Mouse (Mus musculus) megakaryocyte-erythroid progenitor cell, adult 5-6 weeks (primary cell): Measurements from ENCODE around the gene Rps6kb2. TPM values are rescaled to one million over a fixed set of nuclear protein-coding genes. Genes with fewer than 3 reads are reported as not detected.

Source experiments
- total RNA-seq, 2 experiments: library from RNA; stranded (forward) in 1 of 2; stranded (reverse) in 1 of 2; fragments of 200-1000, 215-1000 nt in 1 of 2; fragments of >200 nt in 1 of 2; fragmentation: Nextera tagmentation in 1 of 2; gene quantifications; 2 replicates each; pipeline ENCODE4 v1.2.3; 2014 to 2017

Rps6kb2 gene
- total RNA-seq, 2 experiments from 2014 or later: 39.7 to 60.9 TPM

Other genes with a start within 250 kb of the Rps6kb2 start
Only the 30 nearest of the 32 such genes appear.
- gene Unc93b1, start 228.2 kb downstream of the Rps6kb2 start, total RNA-seq (2014; fragmentation: Nextera tagmentation): 9.1 and 10.4 TPM in 2 replicates
- 3.9 and 16.4 TPM in 2 replicates for gene Unc93b1, start 228.2 kb downstream of the Rps6kb2 start, total RNA-seq (2017)
- not detected in 2 replicates for gene Aldh3b3, start 204.7 kb downstream of the Rps6kb2 start, total RNA-seq (2014; fragmentation: Nextera tagmentation)
- gene Aldh3b3, start 204.7 kb downstream of the Rps6kb2 start, total RNA-seq (2017): not detected in 2 replicates
- 0.50 TPM in 1 of 2 replicates, not detected in the other for gene Aldh3b2, start 191.0 kb downstream of the Rps6kb2 start, total RNA-seq (2014; fragmentation: Nextera tagmentation)
- 0.99 TPM in 1 of 2 replicates, not detected in the other for gene Aldh3b2, start 191.0 kb downstream of the Rps6kb2 start, total RNA-seq (2017)
- gene Acy3, start 176.8 kb downstream of the Rps6kb2 start, total RNA-seq (2014; fragmentation: Nextera tagmentation): 5.6 and 8.0 TPM in 2 replicates
- 2.3 and 2.5 TPM in 2 replicates for gene Acy3, start 176.8 kb downstream of the Rps6kb2 start, total RNA-seq (2017)
- gene Tbx10, start 170.6 kb downstream of the Rps6kb2 start, total RNA-seq (2014; fragmentation: Nextera tagmentation): not detected in 2 replicates
- not detected in 2 replicates for gene Tbx10, start 170.6 kb downstream of the Rps6kb2 start, total RNA-seq (2017)
- gene Nudt8, start 162.8 kb downstream of the Rps6kb2 start, total RNA-seq (2014; fragmentation: Nextera tagmentation): 21.5 and 29.8 TPM in 2 replicates
- gene Nudt8, start 162.8 kb downstream of the Rps6kb2 start, total RNA-seq (2017): 19.5 and 21.1 TPM in 2 replicates
- 1.9 and 5.4 TPM in 2 replicates for gene Gm49405, start 162.7 kb downstream of the Rps6kb2 start, total RNA-seq (2014; fragmentation: Nextera tagmentation)
- 1.5 and 2.0 TPM in 2 replicates for gene Gm49405, start 162.7 kb downstream of the Rps6kb2 start, total RNA-seq (2017)
- 2.1 and 7.4 TPM in 2 replicates for gene Doc2g, start 160.0 kb downstream of the Rps6kb2 start, total RNA-seq (2014; fragmentation: Nextera tagmentation)
- 3.8 and 4.0 TPM in 2 replicates for gene Doc2g, start 160.0 kb downstream of the Rps6kb2 start, total RNA-seq (2017)
- gene Ndufv1, start 150.5 kb downstream of the Rps6kb2 start, total RNA-seq (2014; fragmentation: Nextera tagmentation): 210 and 232 TPM in 2 replicates
- gene Ndufv1, start 150.5 kb downstream of the Rps6kb2 start, total RNA-seq (2017): 285 and 306 TPM in 2 replicates
- 623 and 805 TPM in 2 replicates for gene Gstp1, start 125.4 kb downstream of the Rps6kb2 start, total RNA-seq (2014; fragmentation: Nextera tagmentation)
- gene Gstp1, start 125.4 kb downstream of the Rps6kb2 start, total RNA-seq (2017): 123 and 220 TPM in 2 replicates
- gene Gstp2, start 117.3 kb downstream of the Rps6kb2 start, total RNA-seq (2014; fragmentation: Nextera tagmentation): not detected in 2 replicates
- gene Gstp2, start 117.3 kb downstream of the Rps6kb2 start, total RNA-seq (2017): not detected in 2 replicates
- 28.5 and 40.7 TPM in 2 replicates for gene Gstp3, start 103.8 kb downstream of the Rps6kb2 start, total RNA-seq (2014; fragmentation: Nextera tagmentation)
- gene Gstp3, start 103.8 kb downstream of the Rps6kb2 start, total RNA-seq (2017): 16.4 and 37.6 TPM in 2 replicates
- not detected in 2 replicates for gene Cabp2, start 81.8 kb downstream of the Rps6kb2 start, total RNA-seq (2014; fragmentation: Nextera tagmentation)
- not detected in 2 replicates for gene Cabp2, start 81.8 kb downstream of the Rps6kb2 start, total RNA-seq (2017)
- 65.1 and 75.8 TPM in 2 replicates for gene Cdk2ap2, start 66.2 kb downstream of the Rps6kb2 start, total RNA-seq (2014; fragmentation: Nextera tagmentation)
- 6.7 and 16.1 TPM in 2 replicates for gene Cdk2ap2, start 66.2 kb downstream of the Rps6kb2 start, total RNA-seq (2017)
- gene Pitpnm1, start 63.4 kb downstream of the Rps6kb2 start, total RNA-seq (2014; fragmentation: Nextera tagmentation): 42.3 and 44.1 TPM in 2 replicates
- gene Pitpnm1, start 63.4 kb downstream of the Rps6kb2 start, total RNA-seq (2017): 7.4 and 7.7 TPM in 2 replicates
- 25.9 and 31.2 TPM in 2 replicates for gene Aip, start 37.5 kb downstream of the Rps6kb2 start, total RNA-seq (2014; fragmentation: Nextera tagmentation)
- gene Aip, start 37.5 kb downstream of the Rps6kb2 start, total RNA-seq (2017): 16.9 and 23.2 TPM in 2 replicates
- not detected in 2 replicates for gene Gpr152, start 23.6 kb downstream of the Rps6kb2 start, total RNA-seq (2014; fragmentation: Nextera tagmentation)
- gene Gpr152, start 23.6 kb downstream of the Rps6kb2 start, total RNA-seq (2017): not detected in 2 replicates
- gene Cabp4, start 19.3 kb downstream of the Rps6kb2 start, total RNA-seq (2014; fragmentation: Nextera tagmentation): 0.39 and 1.5 TPM in 2 replicates
- gene Cabp4, start 19.3 kb downstream of the Rps6kb2 start, total RNA-seq (2017): not detected in 2 replicates
- 103 and 123 TPM in 2 replicates for gene Coro1b, start 14.7 kb downstream of the Rps6kb2 start, total RNA-seq (2014; fragmentation: Nextera tagmentation)
- 42.8 and 97.1 TPM in 2 replicates for gene Coro1b, start 14.7 kb downstream of the Rps6kb2 start, total RNA-seq (2017)
- gene Ptprcap, start 9.8 kb downstream of the Rps6kb2 start, total RNA-seq (2014; fragmentation: Nextera tagmentation): 53.0 and 63.6 TPM in 2 replicates
- 104 and 112 TPM in 2 replicates for gene Ptprcap, start 9.8 kb downstream of the Rps6kb2 start, total RNA-seq (2017)
- 8.1 and 10.9 TPM in 2 replicates for gene Carns1, start 12.1 kb upstream of the Rps6kb2 start, total RNA-seq (2014; fragmentation: Nextera tagmentation)
- gene Carns1, start 12.1 kb upstream of the Rps6kb2 start, total RNA-seq (2017): 0.19 and 1.0 TPM in 2 replicates
- gene Tbc1d10c, start 27.9 kb upstream of the Rps6kb2 start, total RNA-seq (2014; fragmentation: Nextera tagmentation): 17.1 and 30.7 TPM in 2 replicates
- 7.1 and 9.3 TPM in 2 replicates for gene Tbc1d10c, start 27.9 kb upstream of the Rps6kb2 start, total RNA-seq (2017)
- 392 and 411 TPM in 2 replicates for gene Ppp1ca, start 28.7 kb upstream of the Rps6kb2 start, total RNA-seq (2014; fragmentation: Nextera tagmentation)
- gene Ppp1ca, start 28.7 kb upstream of the Rps6kb2 start, total RNA-seq (2017): 411 and 530 TPM in 2 replicates
- 35.5 and 47.7 TPM in 2 replicates for gene Rad9a, start 38.3 kb upstream of the Rps6kb2 start, total RNA-seq (2014; fragmentation: Nextera tagmentation)
- gene Rad9a, start 38.3 kb upstream of the Rps6kb2 start, total RNA-seq (2017): 17.5 and 29.6 TPM in 2 replicates
- gene Clcf1, start 50.9 kb upstream of the Rps6kb2 start, total RNA-seq (2014; fragmentation: Nextera tagmentation): 4.6 and 6.9 TPM in 2 replicates
- gene Clcf1, start 50.9 kb upstream of the Rps6kb2 start, total RNA-seq (2017): 0.99 TPM in 1 of 2 replicates, not detected in the other
- 2.1 TPM in 1 of 2 replicates, not detected in the other for gene AC109138.7, start 51.0 kb upstream of the Rps6kb2 start, total RNA-seq (2014; fragmentation: Nextera tagmentation)
- not detected in 2 replicates for gene AC109138.7, start 51.0 kb upstream of the Rps6kb2 start, total RNA-seq (2017)
- gene Pold4, start 68.5 kb upstream of the Rps6kb2 start, total RNA-seq (2014; fragmentation: Nextera tagmentation): 20.0 and 22.3 TPM in 2 replicates
- gene Pold4, start 68.5 kb upstream of the Rps6kb2 start, total RNA-seq (2017): 27.2 and 28.2 TPM in 2 replicates
- 5.9 and 27.6 TPM in 2 replicates for gene Ssh3, start 105.8 kb upstream of the Rps6kb2 start, total RNA-seq (2014; fragmentation: Nextera tagmentation)
- gene Ssh3, start 105.8 kb upstream of the Rps6kb2 start, total RNA-seq (2017): 7.0 and 8.6 TPM in 2 replicates
- 1.0 and 2.2 TPM in 2 replicates for gene Ankrd13d, start 119.8 kb upstream of the Rps6kb2 start, total RNA-seq (2014; fragmentation: Nextera tagmentation)
- gene Ankrd13d, start 119.8 kb upstream of the Rps6kb2 start, total RNA-seq (2017): 0.61 TPM in 1 of 2 replicates, not detected in the other
- 103 and 118 TPM in 2 replicates for gene Grk2, start 142.9 kb upstream of the Rps6kb2 start, total RNA-seq (2014; fragmentation: Nextera tagmentation)
- gene Grk2, start 142.9 kb upstream of the Rps6kb2 start, total RNA-seq (2017): 81.8 and 93.1 TPM in 2 replicates